Mouse (Mus musculus) spleen, adult 2 months (tissue): Measurements from ENCODE around the gene Dmbt1.

ENCODE experiments used
- CTCF ChIP-seq: fragments of 200-500 bp; IDR thresholded peaks from 2 replicates; pipeline ENCODE4 v1.5.1; 2011; ENCODE audit warnings: mild to moderate bottlenecking, inconsistent platforms; ENCODE audit not compliant: insufficient read depth, insufficient read length, insufficient replicate concordance; ENCODE audit errors: extremely low read depth
- POLR2A ChIP-seq: fragments of 200-500 bp; IDR thresholded peaks from 2 replicates; pipeline ENCODE4 v1.6.1; 2011; ENCODE audit warnings: low read depth, low read length, inconsistent platforms

GRCm38 (mm10) chr7:131169099-131169498, 137.2 kb downstream of the Dmbt1 start:
- TF ChIP-seq POLR2A (no peak), CTCF (no peak)
